In the genomic region with DNA sequence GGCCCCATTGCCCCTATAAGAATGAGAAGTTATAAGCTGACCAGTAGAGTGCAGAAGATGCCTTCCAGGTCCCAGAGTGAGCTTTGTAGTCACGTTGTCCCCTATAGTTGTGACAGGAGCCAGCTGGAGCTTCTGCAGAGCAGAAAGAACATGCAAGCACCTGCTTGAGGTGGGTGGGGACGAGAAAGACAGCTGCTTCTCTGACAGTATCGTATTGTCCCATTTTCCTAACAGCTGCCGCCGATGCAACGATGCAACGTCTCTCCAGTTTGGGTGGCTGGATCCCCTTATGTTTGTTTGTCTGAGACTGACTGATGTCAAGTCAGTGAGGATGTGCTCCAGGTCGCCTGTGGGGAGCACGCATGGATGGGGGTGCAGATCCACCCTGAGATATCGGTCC, we compare ENCODE assay signal across 24 mouse cellular contexts. TPM values are rescaled to one million over a fixed set of nuclear protein-coding genes. Genes with fewer than 3 reads are reported as not detected.
"Had no signal": no experiment of that assay in that cellular context is flagged by ENCODE, and none has a peak within 500 bp of the region (broad histone marks: within the 10 kb centered on the region; RNA-seq: fewer than 3 reads in every experiment).

No protein-coding gene starts in this region.

- H3K27me3 ChIP-seq: limb, embryonic 15.5 days; neural tube, embryonic 12.5 days; neural tube, embryonic 15.5 days had no signal

- ATAC-seq: intestine, embryonic 16.5 days; liver, postnatal 0 days; lung, postnatal 0 days had no signal

- H3K27ac ChIP-seq: limb, embryonic 15.5 days; liver, embryonic 14.5 days; macrophage; neural tube, embryonic 12.5 days; neural tube, embryonic 15.5 days had no signal

- DNase-seq: kidney, adult 18-20 months; kidney, adult 9 months; kidney, postnatal 14 days; kidney, postnatal 4 days; layer of hippocampus, adult 9-11 months; layer of hippocampus, postnatal 36 days; liver, postnatal 0 days; lung, embryonic 14.5 days; midbrain, embryonic 14.5 days; thymus, adult 18-20 months; thymus, postnatal 36 days had no signal

- H3K9me3 ChIP-seq: limb, embryonic 15.5 days; neural tube, embryonic 12.5 days; neural tube, embryonic 15.5 days had no signal

- H3K4me2 ChIP-seq: limb, embryonic 15.5 days; liver, embryonic 11.5 days; lung, embryonic 14.5 days; neural tube, embryonic 12.5 days; neural tube, embryonic 15.5 days had no signal

- H3K9ac ChIP-seq: limb, embryonic 15.5 days; liver, embryonic 14.5 days; liver, postnatal 0 days; lung, embryonic 14.5 days; neural tube, embryonic 12.5 days; neural tube, embryonic 15.5 days had no signal

- H3K4me3 ChIP-seq: limb, embryonic 15.5 days; neural tube, embryonic 12.5 days; neural tube, embryonic 15.5 days had no signal

- H3K4me1 ChIP-seq: neural tube, embryonic 15.5 days had no signal

RNA-seq across cellular contexts. Expression of a gene that starts 34.4 kb away (rescaled TPM):
- total RNA-seq: midbrain, postnatal 0 days had no signal
- polyA plus RNA-seq: limb, embryonic 11.5 days; limb, embryonic 15.5 days; midbrain, embryonic 14.5 days; neural tube, embryonic 15.5 days had no signal

RNA-seq across cellular contexts. Expression of a gene that starts 45.7 kb away (rescaled TPM):
- total RNA-seq: layer of hippocampus, adult 18-20 months; layer of hippocampus, postnatal 36 days; left cerebral cortex, adult 8-10 months; left cerebral cortex, postnatal 14 days; midbrain, postnatal 0 days had no signal
